In genomic region chr15:103339961-103340337, GRCm38 (mm10) we compare ENCODE assay signal across 8 mouse cellular contexts. TPM values are rescaled to one million over a fixed set of nuclear protein-coding genes. Genes with fewer than 3 reads are reported as not detected.
DNase-seq lines count a peak whose midpoint lies in the region; ATAC-seq and TF ChIP-seq lines count a peak whose summit lies in the region.

Gene Zfp385a (minus strand): TSS chr15:103340093.

- WGBS in hindbrain, embryonic 16.5 days, result under 1% methylated on average over 20 of the region's 26 CpGs
- under 1% methylated on average over 26 of the region's 26 CpGs for WGBS in midbrain, embryonic 13.5 days

- H3K9me3 ChIP-seq in hindbrain, embryonic 16.5 days (ENCODE audit: control insufficient read depth, low read length), result no peaks in the 10 kb centered on the region
- H3K9me3 ChIP-seq in midbrain, embryonic 13.5 days, result no peaks in the 10 kb centered on the region

- no peaks in the 10 kb centered on the region for H3K36me3 ChIP-seq in hindbrain, embryonic 16.5 days (ENCODE audit: control insufficient read depth, insufficient read depth, low read length)
- peaks cover 4% of the 10 kb centered on the region; the same call in 1 of the 2 replicates for H3K36me3 ChIP-seq in midbrain, embryonic 13.5 days
- H3K36me3 ChIP-seq in splenic B cell, adult 2 months (ENCODE audit: control insufficient read depth, insufficient read depth, low read length, poor library complexity, severe bottlenecking), result no peaks in the 10 kb centered on the region

- TF ChIP-seq CTCF in gastrocnemius, adult 2 months (IDR thresholded peaks at IDR 0.05), result no peak

- intact Hi-C loops in gastrocnemius, adult 2 months (cut with DNase I), result no loop called here
- intact Hi-C loops in left cerebral cortex, postnatal 25 days (cut with DNase I), result loop anchor here (2.0 kb wide), 1 partner anchor 17 kb away; no protein-coding TSS in a partner anchor

- H3K4me2 ChIP-seq in hindbrain, embryonic 16.5 days (ENCODE audit: low read length), result peak within 1 kb of the TSS; percentile 83
- H3K4me2 ChIP-seq in midbrain, embryonic 13.5 days (replicated peaks), result peak within 1 kb of the TSS; percentile 78

- H3K4me3 ChIP-seq in gastrocnemius, adult 2 months, result peak within 1 kb of the TSS; percentile 71
- H3K4me3 ChIP-seq in hindbrain, embryonic 16.5 days (ENCODE audit: low read length), result peak within 1 kb of the TSS; percentile 64
- peak within 1 kb of the TSS; percentile 61 for H3K4me3 ChIP-seq in midbrain, embryonic 13.5 days (replicated peaks)

- peak within 1 kb of the TSS; percentile 59 for H3K9ac ChIP-seq in hindbrain, embryonic 16.5 days (ENCODE audit: low read depth, low read length)
- H3K9ac ChIP-seq in midbrain, embryonic 13.5 days (replicated peaks), result peak within 1 kb of the TSS; percentile 70

- H3K4me1 ChIP-seq in hindbrain, embryonic 16.5 days (ENCODE audit: control insufficient read depth, insufficient read depth, low read depth, low read length), result peaks cover 19% of the 10 kb centered on the region
- peaks cover 52% of the 10 kb centered on the region for H3K4me1 ChIP-seq in midbrain, embryonic 13.5 days (replicated peaks)

- no peak for DNase-seq in gastrocnemius, adult 2 months
- no peak for DNase-seq in gastrocnemius, adult 18-20 months (ENCODE audit: low spot score)
- no peak for DNase-seq in adrenal gland, adult 8-10 months
- peak; percentile 75 to 87 for DNase-seq in left cerebral cortex, postnatal 25 days (ENCODE audit: low spot score in 2 of 2)
- peak; percentile 81 for DNase-seq in splenic B cell, adult 2 months (ENCODE audit: low read depth, low spot score)

- no peak within 1 kb of the TSS for H3K27ac ChIP-seq in gastrocnemius, adult 2 months
- H3K27ac ChIP-seq in hindbrain, embryonic 16.5 days (ENCODE audit: low read depth, low read length), result no peak within 1 kb of the TSS; the same call in 1 of the 2 replicates
- H3K27ac ChIP-seq in midbrain, embryonic 13.5 days, result no peak within 1 kb of the TSS

- no peaks in the 10 kb centered on the region; the same call in 1 of the 2 replicates for H3K27me3 ChIP-seq in hindbrain, embryonic 16.5 days (replicated peaks; ENCODE audit: control insufficient read depth, insufficient read depth, low read length)
- H3K27me3 ChIP-seq in midbrain, embryonic 13.5 days, result peaks cover 34% of the 10 kb centered on the region
- no peaks in the 10 kb centered on the region for H3K27me3 ChIP-seq in splenic B cell, adult 2 months (ENCODE audit: control insufficient read depth, insufficient read depth, low read length, poor library complexity, severe bottlenecking)

- peak; percentile 21 for ATAC-seq in frontal cortex, adult (ENCODE audit: low TSS enrichment)
- ATAC-seq in hindbrain, embryonic 16.5 days, result peak; percentile 63
- peak; percentile 34 for ATAC-seq in midbrain, embryonic 13.5 days

RNA-seq across cellular contexts. Expression of gene Zfp385a, which starts in this region (rescaled TPM):
- total RNA-seq in gastrocnemius, adult 2 months (2021), result 10 to 100 TPM in 1 of 2 experiments, 1 to 10 TPM in 1; 8.0 to 13.0 TPM
- 10 to 100 TPM in 1 of 2 experiments, 1 to 10 TPM in 1; 7.9 to 32.1 TPM for total RNA-seq in gastrocnemius, adult 18-20 months (2021)
- total RNA-seq in adrenal gland, adult 8-10 months (2022), result 10 to 100 TPM; 13.4 to 21.9 (median 19.1) TPM
- 20.1 and 24.7 TPM in 2 replicates for polyA plus RNA-seq in hindbrain, embryonic 16.5 days (2015; fragmentation: Nextera tagmentation; extraction: Ambion mirVana)
- total RNA-seq in left cerebral cortex, postnatal 25 days (2021), result 10 to 100 TPM; 62.4 to 64.8 TPM
- polyA plus RNA-seq in midbrain, embryonic 13.5 days (2015; fragmentation: Nextera tagmentation; extraction: Ambion mirVana), result 15.1 and 17.9 TPM in 2 replicates

Comparison
In these comparisons a context has a peak if more than half of its experiments do, and no peak if none do; other contexts are left out.
1. DNase-seq: peak in left cerebral cortex, postnatal 25 days (2 of 2) and splenic B cell, adult 2 months (single experiment); none in gastrocnemius, adult 2 months (single experiment), gastrocnemius, adult 18-20 months (single experiment) and adrenal gland, adult 8-10 months (single experiment).
2. Peak in every context shown above with its lines, with median percentiles within 50 percentile points of each other: H3K4me3 ChIP-seq and ATAC-seq.